Comparison of ENCODE assay signal across 28 mouse cellular contexts in genomic region chr2:64860113-64860512, GRCm38 (mm10).
DNase-seq lines count a peak whose midpoint lies in the region; ATAC-seq and TF ChIP-seq lines count a peak whose summit lies in the region.
"Had no signal": no experiment of that assay in that cellular context is flagged by ENCODE, and none has a peak within 500 bp of the region (broad histone marks: within the 10 kb centered on the region; RNA-seq: fewer than 3 reads in every experiment).

No protein-coding gene starts in this region.

- WGBS in forebrain, embryonic 12.5 days, result 53% methylated on average over 2 of the region's 2 CpGs
- 38% methylated on average over 2 of the region's 2 CpGs for WGBS in forebrain, postnatal 0 days
- WGBS in hindbrain, embryonic 11.5 days, result 86% methylated on average over 2 of the region's 2 CpGs
- WGBS in hindbrain, embryonic 10.5 days, result 80% methylated on average over 2 of the region's 2 CpGs

- H3K4me2 ChIP-seq in forebrain, embryonic 12.5 days, result no peak overlapping the region
- H3K4me2 ChIP-seq in forebrain, postnatal 0 days (ENCODE audit: low read depth), result no peak overlapping the region
- H3K4me2 ChIP-seq in hindbrain, embryonic 11.5 days (replicated peaks; ENCODE audit: low read depth, low read length), result no peak overlapping the region
- H3K4me2 ChIP-seq: embryonic facial prominence, embryonic 13.5 days; forebrain, embryonic 13.5 days; heart, embryonic 13.5 days; hindbrain, embryonic 13.5 days; intestine, embryonic 15.5 days had no signal

- H3K9me3 ChIP-seq in forebrain, embryonic 12.5 days, result no peaks in the 10 kb centered on the region
- H3K9me3 ChIP-seq in forebrain, postnatal 0 days (ENCODE audit: low read length), result no peaks in the 10 kb centered on the region
- H3K9me3 ChIP-seq in hindbrain, embryonic 11.5 days (ENCODE audit: control insufficient read depth, low read length), result no peaks in the 10 kb centered on the region
- H3K9me3 ChIP-seq in hindbrain, embryonic 10.5 days, result no peaks in the 10 kb centered on the region
- H3K9me3 ChIP-seq: embryonic facial prominence, embryonic 10.5 days; embryonic facial prominence, embryonic 13.5 days; forebrain, embryonic 13.5 days; heart, embryonic 10.5 days; heart, embryonic 13.5 days; hindbrain, embryonic 13.5 days; intestine, embryonic 15.5 days had no signal

- no peak overlapping the region for H3K9ac ChIP-seq in forebrain, embryonic 12.5 days
- H3K9ac ChIP-seq in forebrain, postnatal 0 days, result no peak overlapping the region
- H3K9ac ChIP-seq in hindbrain, embryonic 11.5 days (ENCODE audit: low read depth, low read length), result no peak overlapping the region
- H3K9ac ChIP-seq: embryonic facial prominence, embryonic 13.5 days; forebrain, embryonic 13.5 days; heart, embryonic 13.5 days; hindbrain, embryonic 13.5 days; intestine, embryonic 15.5 days had no signal

- DNase-seq in forebrain, postnatal 0 days, result no peak
- no peak for DNase-seq in hindbrain, embryonic 11.5 days (ENCODE audit: low spot score)
- no peak for DNase-seq in hindbrain, embryonic 10.5 days (ENCODE audit: low spot score)
- peak; percentile 3 for DNase-seq in brain, adult 2 months (ENCODE audit: low read depth, low spot score)
- DNase-seq: adrenal gland, adult 8-10 months; adrenal gland, postnatal 36 days; cerebellum, adult 11 months; cerebellum, adult 2 months; cerebellum, adult 9-11 months; cerebellum, postnatal 25 days; gastrocnemius, postnatal 10 days; gastrocnemius, postnatal 36 days; heart, adult 2 months; heart, postnatal 14 days; heart, postnatal 4 days; kidney, adult 11 months had no signal

- no peaks in the 10 kb centered on the region for H3K36me3 ChIP-seq in forebrain, embryonic 12.5 days (replicated peaks)
- H3K36me3 ChIP-seq in forebrain, postnatal 0 days (ENCODE audit: insufficient read depth), result no peaks in the 10 kb centered on the region
- H3K36me3 ChIP-seq in hindbrain, embryonic 11.5 days (ENCODE audit: control insufficient read depth, insufficient read depth, low read length), result no peaks in the 10 kb centered on the region
- no peaks in the 10 kb centered on the region for H3K36me3 ChIP-seq in hindbrain, embryonic 10.5 days
- H3K36me3 ChIP-seq: embryonic facial prominence, embryonic 10.5 days; embryonic facial prominence, embryonic 13.5 days; heart, embryonic 10.5 days; heart, embryonic 13.5 days; hindbrain, embryonic 13.5 days; intestine, embryonic 15.5 days had no signal

- H3K27ac ChIP-seq in forebrain, embryonic 12.5 days, result no peak overlapping the region
- H3K27ac ChIP-seq in forebrain, postnatal 0 days (ENCODE audit: low read depth, low read length), result no peak overlapping the region
- H3K27ac ChIP-seq in hindbrain, embryonic 11.5 days (ENCODE audit: low read depth, low read length), result no peak overlapping the region
- no peak overlapping the region for H3K27ac ChIP-seq in hindbrain, embryonic 10.5 days
- H3K27ac ChIP-seq: embryonic facial prominence, embryonic 10.5 days; embryonic facial prominence, embryonic 13.5 days; forebrain, embryonic 13.5 days; heart, adult 2 months; heart, embryonic 10.5 days; heart, embryonic 13.5 days; hindbrain, embryonic 13.5 days; intestine, embryonic 15.5 days had no signal

- H3K4me3 ChIP-seq in forebrain, embryonic 12.5 days (replicated peaks), result no peak overlapping the region
- H3K4me3 ChIP-seq in forebrain, postnatal 0 days (ENCODE audit: low read depth, low read length), result no peak overlapping the region
- H3K4me3 ChIP-seq in hindbrain, embryonic 11.5 days (ENCODE audit: low read depth, low read length), result no peak overlapping the region
- no peak overlapping the region for H3K4me3 ChIP-seq in hindbrain, embryonic 10.5 days
- H3K4me3 ChIP-seq: embryonic facial prominence, embryonic 10.5 days; embryonic facial prominence, embryonic 13.5 days; erythroblast, embryonic 14.5 days; forebrain, embryonic 13.5 days; heart, adult 2 months; heart, embryonic 10.5 days; heart, embryonic 13.5 days; hindbrain, embryonic 13.5 days; intestine, embryonic 15.5 days had no signal

- no peaks in the 10 kb centered on the region for H3K27me3 ChIP-seq in forebrain, embryonic 12.5 days
- H3K27me3 ChIP-seq in forebrain, postnatal 0 days (ENCODE audit: insufficient read depth, low read length), result no peaks in the 10 kb centered on the region
- H3K27me3 ChIP-seq in hindbrain, embryonic 11.5 days (ENCODE audit: control insufficient read depth, insufficient read depth, low read length), result no peaks in the 10 kb centered on the region
- H3K27me3 ChIP-seq in hindbrain, embryonic 10.5 days (ENCODE audit: insufficient read depth, poor library complexity, severe bottlenecking), result no peaks in the 10 kb centered on the region
- H3K27me3 ChIP-seq: forebrain, embryonic 13.5 days; heart, embryonic 13.5 days; hindbrain, embryonic 13.5 days; intestine, embryonic 15.5 days had no signal

- peak; percentile 53; the same call in 1 of the 2 replicates for ATAC-seq in forebrain, embryonic 12.5 days (ENCODE audit: low FRiP score)
- ATAC-seq in forebrain, postnatal 0 days, result no peak
- 0 out of 2 replicates have a peak, but pooled peaks have one; percentile 43 for ATAC-seq in hindbrain, embryonic 11.5 days (ENCODE audit: low FRiP score)
- no peak for ATAC-seq in granulocyte monocyte progenitor cell, adult 5-6 weeks (replicated peaks; ENCODE audit: poor library complexity, severe bottlenecking)
- ATAC-seq: activated CD4-positive, CD25-positive, alpha-beta regulatory T cell, adult 4 months; forebrain, embryonic 13.5 days; hindbrain, embryonic 16.5 days; intestine, embryonic 15.5 days had no signal

- H3K4me1 ChIP-seq in forebrain, embryonic 12.5 days, result 0 out of 2 replicates have a peak, but pooled peaks cover 6% of the 10 kb centered on the region
- H3K4me1 ChIP-seq in forebrain, postnatal 0 days (ENCODE audit: insufficient read depth), result no peaks in the 10 kb centered on the region
- no peaks in the 10 kb centered on the region for H3K4me1 ChIP-seq in hindbrain, embryonic 11.5 days (replicated peaks; ENCODE audit: control insufficient read depth, insufficient read depth, low read length)
- no peaks in the 10 kb centered on the region for H3K4me1 ChIP-seq in hindbrain, embryonic 10.5 days (replicated peaks)
- H3K4me1 ChIP-seq: embryonic facial prominence, embryonic 10.5 days; embryonic facial prominence, embryonic 13.5 days; heart, embryonic 10.5 days; heart, embryonic 13.5 days; intestine, embryonic 15.5 days had no signal

- TF ChIP-seq CTCF in forebrain, postnatal 0 days (IDR thresholded peaks at IDR 0.05; ENCODE audit: low read depth), result no peak

Comparison
In these comparisons a context has a peak if more than half of its experiments do, and no peak if none do; other contexts are left out.
1. ATAC-seq: peak in forebrain, embryonic 12.5 days (single experiment) and hindbrain, embryonic 11.5 days (single experiment); none in forebrain, postnatal 0 days (single experiment) and granulocyte monocyte progenitor cell, adult 5-6 weeks (single experiment).